Mouse (Mus musculus) heart, embryonic 15.5 days (tissue): Measurements from ENCODE around the gene Ifitm3. TPM values are rescaled to one million over a fixed set of nuclear protein-coding genes. Genes with fewer than 3 reads are reported as not detected.

Experiments
- ATAC-seq: fragments of 200-750 bp; cut with Nextera tagmentation; replicated peaks from 2 replicates; pipeline ENCODE4 v1.8.0; 2017; ENCODE audit warnings: low read depth, moderate TSS enrichment; ENCODE audit not compliant: insufficient number of reproducible peaks, insufficient read depth, low FRiP score
- H3K27ac ChIP-seq: fragments of 300-500 bp; sonication (generic); 2 replicates; pipeline ENCODE4 v1.5.1; 2015; ENCODE audit warnings: mild to moderate bottlenecking, inconsistent platforms
- H3K27me3 ChIP-seq: fragments of 300-500 bp; sonication (generic); 2 replicates; pipeline ENCODE4 v1.6.1; 2015; ENCODE audit warnings: inconsistent platforms
- H3K36me3 ChIP-seq: fragments of 300-500 bp; sonication (generic); 2 replicates; pipeline ENCODE4 v1.6.1; 2015; ENCODE audit warnings: mild to moderate bottlenecking, inconsistent platforms
- H3K4me1 ChIP-seq: fragments of 300-500 bp; sonication (generic); replicated peaks from 2 replicates; pipeline ENCODE4 v1.6.1; 2015; ENCODE audit warnings: inconsistent platforms
- H3K4me2 ChIP-seq: fragments of 300-500 bp; sonication (generic); 2 replicates; pipeline ENCODE4 v1.6.1; 2015; ENCODE audit warnings: inconsistent platforms, mild to moderate bottlenecking, moderate library complexity
- H3K4me3 ChIP-seq: fragments of 300-500 bp; sonication (generic); 2 replicates; pipeline ENCODE4 v1.5.1; 2015; ENCODE audit warnings: mild to moderate bottlenecking, inconsistent platforms
- H3K9ac ChIP-seq: fragments of 300-500 bp; sonication (generic); 2 replicates; pipeline ENCODE4 v1.6.1; 2015; ENCODE audit warnings: mild to moderate bottlenecking, inconsistent platforms
- H3K9me3 ChIP-seq: fragments of 300-500 bp; sonication (generic); replicated peaks from 2 replicates; pipeline ENCODE4 v1.6.1; 2016; ENCODE audit warnings: inconsistent platforms
- WGBS: fragments of 180-500 bp; shearing (Covaris S2); methylation state at CpG from one replicate; pipeline ENCODE4 v1.1.7; 2015; ENCODE audit warnings: mixed read lengths; 5-methylcytosine and 5-hydroxymethylcytosine counted together
- polyA plus RNA-seq: library from polyadenylated mRNA; unstranded; fragments of >200 nt; fragmentation: Nextera tagmentation; extraction: Ambion mirVana; gene quantifications from 2 replicates; pipeline ENCODE4 v1.2.1, GENCODE M21; 2015

The Ifitm3 gene
- 103 and 212 TPM in 2 replicates for polyA plus RNA-seq

DNA sequence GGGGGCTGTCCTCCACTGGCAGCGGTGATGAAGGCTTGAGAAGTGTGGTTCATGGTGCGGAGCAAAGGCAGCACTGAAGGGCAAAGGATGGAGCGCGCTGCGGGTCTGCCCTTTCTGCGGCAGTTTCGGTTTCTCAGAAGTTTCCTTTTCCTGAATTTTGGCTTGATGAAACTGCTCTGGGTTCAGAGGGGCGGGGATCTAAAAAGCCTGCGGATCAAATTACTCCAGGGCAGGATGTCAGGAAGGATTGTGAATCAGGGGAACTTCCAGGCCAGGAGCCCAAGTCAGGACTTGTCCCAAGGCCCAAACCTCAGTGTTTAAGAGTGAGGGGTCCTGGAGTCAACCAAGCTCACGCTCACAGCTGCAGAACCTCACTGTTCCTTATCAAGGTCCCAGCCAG lies at the start of gene Ifitm3:
Gene Ifitm3, minus strand, starts transcription at position 178 of the 400 bp plus-strand sequence.
- Histone ChIP-seq H3K4me3 (peak within 1 kb of the TSS; percentile 52), H3K27ac (peak within 1 kb of the TSS; percentile 70), H3K4me2 (peak within 1 kb of the TSS; percentile 63), H3K27me3 (no peaks in the 10 kb centered on the region), H3K4me1 (peaks cover 23% of the 10 kb centered on the region), H3K9me3 (no peaks in the 10 kb centered on the region), H3K9ac (peak within 1 kb of the TSS; percentile 49; the same call in 1 of the 2 replicates), H3K36me3 (no peaks in the 10 kb centered on the region)
- WGBS: 15% methylated on average over 10 of the region's 10 CpGs
- ATAC-seq: peak; percentile 42; the same call in 1 of the 2 replicates

- peaks cover 12% of the 10 kb centered on the region for H3K4me1 ChIP-seq
- peaks cover 58% of the 10 kb centered on the region for H3K27me3 ChIP-seq
- ATAC-seq: no peak
- no peak overlapping the region for H3K9ac ChIP-seq
- peak overlapping the region; percentile 96 for H3K4me2 ChIP-seq
- no peak overlapping the region for H3K27ac ChIP-seq
- H3K36me3 ChIP-seq: no peaks in the 10 kb centered on the region
- H3K9me3 ChIP-seq: no peaks in the 10 kb centered on the region
- peak overlapping the region; percentile 60 for H3K4me3 ChIP-seq
- WGBS: 66% methylated on average over 2 of the region's 2 CpGs
These were observed 49.4 kb upstream of the Ifitm3 start for GRCm38 (mm10) chr7:141059929-141060328.

GRCm38 (mm10) chr7:141058601-141059341 lies 48.2 kb upstream of the Ifitm3 start:
- H3K27me3 ChIP-seq: peaks cover 51% of the 10 kb centered on the region
- no peaks in the 10 kb centered on the region for H3K9me3 ChIP-seq
- WGBS: 78% methylated on average over 14 of the region's 14 CpGs
- peaks cover 12% of the 10 kb centered on the region for H3K4me1 ChIP-seq
- no peaks in the 10 kb centered on the region for H3K36me3 ChIP-seq
- no peak overlapping the region for H3K4me3 ChIP-seq
- no peak for ATAC-seq
- H3K9ac ChIP-seq: no peak overlapping the region
- H3K4me2 ChIP-seq: no peak overlapping the region
- no peak overlapping the region for H3K27ac ChIP-seq

DNA sequence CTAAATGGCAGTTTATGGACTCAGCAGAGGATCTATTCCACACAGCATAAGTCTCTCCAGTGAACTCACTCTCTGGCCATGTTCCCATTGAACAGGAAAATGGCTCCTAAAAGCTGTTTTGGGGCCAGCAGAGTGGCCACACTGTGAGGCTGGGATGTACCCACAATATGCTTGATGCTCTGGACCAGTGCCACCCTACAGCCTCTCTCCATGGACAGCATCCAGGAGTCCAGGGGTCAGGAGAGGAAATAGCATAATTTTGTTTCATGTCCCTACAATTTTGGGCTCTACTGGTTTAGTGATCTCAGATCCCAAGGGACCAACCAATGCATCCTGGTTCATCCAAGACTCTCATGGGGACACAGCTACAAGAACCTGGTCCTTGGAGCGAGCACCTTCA lies 47.0 kb upstream of the Ifitm3 start:
- H3K9ac ChIP-seq: no peak overlapping the region
- peaks cover 41% of the 10 kb centered on the region for H3K27me3 ChIP-seq
- H3K4me2 ChIP-seq: no peak overlapping the region
- no peaks in the 10 kb centered on the region for H3K36me3 ChIP-seq
- no peak overlapping the region for H3K27ac ChIP-seq
- no peak overlapping the region for H3K4me3 ChIP-seq
- ATAC-seq: no peak
- H3K4me1 ChIP-seq: peaks cover 12% of the 10 kb centered on the region
- no peaks in the 10 kb centered on the region for H3K9me3 ChIP-seq
- 71% methylated on average over 1 of the region's 1 CpGs for WGBS

DNA sequence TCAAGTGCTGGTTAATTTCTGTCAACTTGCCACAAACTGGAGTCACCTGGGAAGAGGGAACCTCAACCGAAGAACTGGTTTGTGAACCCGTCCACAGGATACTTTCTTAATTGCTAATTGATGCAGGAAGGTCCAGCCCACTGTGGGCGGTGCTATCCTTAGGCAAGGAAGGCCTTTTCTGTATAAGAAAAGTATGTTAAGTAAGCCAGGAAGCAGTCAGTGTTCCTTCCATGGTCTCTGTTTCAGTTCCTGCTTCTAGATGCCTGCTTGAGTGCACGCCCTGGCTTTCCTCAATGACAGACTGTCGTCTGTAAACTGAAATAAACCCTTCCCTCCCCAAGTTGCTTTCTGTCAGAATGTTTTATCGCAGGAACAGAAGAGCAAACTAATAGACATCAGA lies 46.4 kb upstream of the Ifitm3 start:
- Histone ChIP-seq H3K4me2 (no peak overlapping the region), H3K27me3 (peaks cover 35% of the 10 kb centered on the region), H3K27ac (no peak overlapping the region), H3K36me3 (no peaks in the 10 kb centered on the region), H3K9me3 (no peaks in the 10 kb centered on the region), H3K4me1 (peaks cover 12% of the 10 kb centered on the region), H3K4me3 (no peak overlapping the region), H3K9ac (no peak overlapping the region)
- 78% methylated on average over 6 of the region's 6 CpGs for WGBS
- ATAC-seq: no peak

- H3K9me3 ChIP-seq: no peaks in the 10 kb centered on the region
- no peak overlapping the region for H3K4me3 ChIP-seq
- WGBS: 67% methylated on average over 4 of the region's 4 CpGs
- H3K27me3 ChIP-seq: peaks cover 23% of the 10 kb centered on the region
- no peak overlapping the region for H3K9ac ChIP-seq
- no peaks in the 10 kb centered on the region for H3K36me3 ChIP-seq
- H3K4me1 ChIP-seq: peaks cover 7% of the 10 kb centered on the region
- no peak overlapping the region for H3K4me2 ChIP-seq
- H3K27ac ChIP-seq: no peak overlapping the region
- ATAC-seq: no peak
These were observed 45.2 kb upstream of the Ifitm3 start for GRCm38 (mm10) chr7:141055785-141056184.

GRCm38 (mm10) chr7:141052421-141052820 lies 41.9 kb upstream of the Ifitm3 start:
- H3K4me1 ChIP-seq: peaks cover 9% of the 10 kb centered on the region
- H3K27me3 ChIP-seq: no peaks in the 10 kb centered on the region; the same call in 1 of the 2 replicates
- no peak overlapping the region for H3K9ac ChIP-seq
- H3K27ac ChIP-seq: no peak overlapping the region
- no peaks in the 10 kb centered on the region for H3K9me3 ChIP-seq
- no peaks in the 10 kb centered on the region for H3K36me3 ChIP-seq
- WGBS: 78% methylated on average over 2 of the region's 2 CpGs
- ATAC-seq: no peak
- H3K4me2 ChIP-seq: no peak overlapping the region
- no peak overlapping the region for H3K4me3 ChIP-seq

GRCm38 (mm10) chr7:141052016-141052415 lies 41.4 kb upstream of the Ifitm3 start:
- no peaks in the 10 kb centered on the region for H3K9me3 ChIP-seq
- H3K9ac ChIP-seq: no peak overlapping the region
- ATAC-seq: no peak
- H3K27me3 ChIP-seq: no peaks in the 10 kb centered on the region; the same call in 1 of the 2 replicates
- H3K27ac ChIP-seq: no peak overlapping the region
- no peak overlapping the region for H3K4me3 ChIP-seq
- WGBS: 83% methylated on average over 4 of the region's 4 CpGs
- H3K36me3 ChIP-seq: no peaks in the 10 kb centered on the region
- H3K4me2 ChIP-seq: no peak overlapping the region
- H3K4me1 ChIP-seq: peaks cover 13% of the 10 kb centered on the region

GRCm38 (mm10) chr7:141051060-141051685 lies 40.6 kb upstream of the Ifitm3 start:
- Histone ChIP-seq H3K27ac (no peak overlapping the region), H3K4me3 (no peak overlapping the region), H3K4me2 (no peak overlapping the region), H3K27me3 (no peaks in the 10 kb centered on the region; the same call in 1 of the 2 replicates), H3K9ac (no peak overlapping the region), H3K9me3 (no peaks in the 10 kb centered on the region), H3K36me3 (no peaks in the 10 kb centered on the region), H3K4me1 (peaks cover 16% of the 10 kb centered on the region)
- 60% methylated on average over 17 of the region's 17 CpGs for WGBS
- ATAC-seq: no peak

GRCm38 (mm10) chr7:141049326-141049725 lies 38.8 kb upstream of the Ifitm3 start:
- Histone ChIP-seq H3K4me1 (peaks cover 16% of the 10 kb centered on the region), H3K4me3 (no peak overlapping the region), H3K9ac (no peak overlapping the region; the same call in 1 of the 2 replicates), H3K36me3 (no peaks in the 10 kb centered on the region), H3K27me3 (no peaks in the 10 kb centered on the region), H3K27ac (no peak overlapping the region), H3K9me3 (no peaks in the 10 kb centered on the region), H3K4me2 (no peak overlapping the region)
- ATAC-seq: no peak
- WGBS: 66% methylated on average over 2 of the region's 2 CpGs

- Histone ChIP-seq H3K27me3 (no peaks in the 10 kb centered on the region), H3K36me3 (no peaks in the 10 kb centered on the region), H3K4me2 (peak overlapping the region; percentile 88), H3K27ac (peak overlapping the region; percentile 90), H3K4me1 (peaks cover 16% of the 10 kb centered on the region), H3K4me3 (peak overlapping the region; percentile 44), H3K9me3 (no peaks in the 10 kb centered on the region), H3K9ac (peak overlapping the region; percentile 28)
- 10% methylated on average over 21 of the region's 21 CpGs for WGBS
- peak; percentile 88 for ATAC-seq
These were observed 38.0 kb upstream of the Ifitm3 start for GRCm38 (mm10) chr7:141048226-141049218.
